Mouse (Mus musculus): ENCODE measurements at regions not wholly inside any gene's neighbourhood (a gene's known extent, or its start where the extent isn't known, plus 50 kb on each side); places are given as distances from the start of the nearest gene placed in this dataset.

DNA sequence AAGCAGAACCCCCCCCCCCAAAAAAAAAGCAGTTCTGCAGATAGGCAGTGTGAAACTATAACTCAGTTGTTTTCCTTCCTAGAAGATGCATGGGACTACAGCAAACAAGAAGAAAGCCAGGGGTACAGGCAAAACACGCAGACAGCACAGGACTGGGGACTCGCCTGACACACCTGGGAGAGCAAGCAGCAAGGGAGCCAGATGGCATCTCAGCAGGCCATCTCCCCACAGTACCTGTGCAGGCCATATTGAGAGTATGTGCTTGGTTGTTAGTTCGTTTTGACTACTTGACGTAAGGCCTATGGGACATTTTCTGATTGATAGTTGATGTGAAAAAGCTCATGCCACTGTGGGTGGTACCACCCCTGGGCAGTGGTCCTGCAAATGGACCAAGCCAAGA, 113.4 kb upstream of the Hes1 start:
- TF ChIP-seq POLR2A (IDR thresholded peaks at IDR 0.05; ENCODE audit: extremely low read depth, insufficient read depth, low read length), result no peak
- TF ChIP-seq CTCF (IDR thresholded peaks at IDR 0.05; ENCODE audit: low read depth, low read length), result no peak
